Mouse (Mus musculus): ENCODE measurements around the gene Ahsg. TPM values are rescaled to one million over a fixed set of nuclear protein-coding genes. Genes with fewer than 3 reads are reported as not detected.
"Not testable (repeated sequence)": the region's sequence is repeated elsewhere in the genome, so short reads cannot be mapped to it uniquely, and the experiment has no call there.

Gene Ahsg
- total and polyA plus RNA-seq, 3 experiments: 0.13 TPM; not detected in 2

- no peak for TF ChIP-seq MEF2A (IDR thresholded peaks at IDR 0.05; ENCODE audit: extremely low read depth, insufficient replicate concordance, low read depth, low read length, poor library complexity, severe bottlenecking)
- no peak for TF ChIP-seq TCF12 (IDR thresholded peaks at IDR 0.05; ENCODE audit: low read depth, low read length)
- no peak for TF ChIP-seq GATA1 (IDR thresholded peaks at IDR 0.05; ENCODE audit: low read depth, low read length)
- TF ChIP-seq USF2 (IDR thresholded peaks at IDR 0.05; ENCODE audit: borderline replicate concordance in 1 of 2, insufficient read depth in 1 of 2, low read depth in 1 of 2, low read length in 2 of 2): no peak
- TF ChIP-seq KAT2A (conservative IDR thresholded peaks at IDR 0.05; ENCODE audit: low read depth, low read length): no peak
- no peak for TF ChIP-seq ZNF384 (IDR thresholded peaks at IDR 0.05; ENCODE audit: low read depth, low read length)
- TF ChIP-seq POLR2AphosphoS2 (IDR thresholded peaks at IDR 0.05; ENCODE audit: low read length): no peak
- no peak for TF ChIP-seq POLR2A (IDR thresholded peaks at IDR 0.05; ENCODE audit: control insufficient read depth in 1 of 2, insufficient read depth in 1 of 2, low read depth in 1 of 2, low read length in 2 of 2, poor library complexity in 1 of 2)
- no peak for TF ChIP-seq ZKSCAN1 (IDR thresholded peaks at IDR 0.05; ENCODE audit: low read depth, low read length)
- no peak for TF ChIP-seq MYC (IDR thresholded peaks at IDR 0.05; ENCODE audit: low read depth, low read length)
- TF ChIP-seq E2F4 (IDR thresholded peaks at IDR 0.05; ENCODE audit: borderline replicate concordance, low read depth, low read length): no peak
- no peak for TF ChIP-seq ZC3H11A (IDR thresholded peaks at IDR 0.05; ENCODE audit: low read depth, low read length)
- no peak for TF ChIP-seq RCOR1 (IDR thresholded peaks at IDR 0.05; ENCODE audit: low read depth, low read length)
- TF ChIP-seq MAX (IDR thresholded peaks at IDR 0.05; ENCODE audit: low read length): no peak
- H3K9me3 ChIP-seq (replicated peaks; ENCODE audit: insufficient read depth, low read length): no peaks in the 10 kb centered on the region
- H3K4me3 ChIP-seq (ENCODE audit: control insufficient read depth in 1 of 2, insufficient read depth in 1 of 2, low read depth in 2 of 2, low read length in 2 of 2): no peak overlapping the region
- H3K4me1 ChIP-seq (ENCODE audit: control insufficient read depth in 1 of 2, insufficient read depth in 2 of 2, low read length in 2 of 2): no peaks in the 10 kb centered on the region
- H3K36me3 ChIP-seq (ENCODE audit: control insufficient read depth in 1 of 2, insufficient read depth in 2 of 2, low read length in 2 of 2): no peaks in the 10 kb centered on the region
- H3K27me3 ChIP-seq (ENCODE audit: control insufficient read depth in 1 of 2, insufficient read depth in 2 of 2, low read length in 2 of 2): no peaks in the 10 kb centered on the region; a peak in 2 of 4 replicates
- no peak overlapping the region for H3K27ac ChIP-seq (ENCODE audit: control insufficient read depth, low read depth, low read length)
- DNase-seq (ENCODE audit: low read depth, low spot score): no peak
- H3K9ac ChIP-seq (ENCODE audit: control insufficient read depth, low read depth, low read length, poor library complexity, severe bottlenecking): no peak overlapping the region
- H3K79me2 ChIP-seq (ENCODE audit: control insufficient read depth, insufficient read depth, low read length, poor library complexity): no peaks in the 10 kb centered on the region
These were observed 48.1 kb downstream of the Ahsg start for GRCm38 (mm10) chr16:22939120-22939695.

DNA sequence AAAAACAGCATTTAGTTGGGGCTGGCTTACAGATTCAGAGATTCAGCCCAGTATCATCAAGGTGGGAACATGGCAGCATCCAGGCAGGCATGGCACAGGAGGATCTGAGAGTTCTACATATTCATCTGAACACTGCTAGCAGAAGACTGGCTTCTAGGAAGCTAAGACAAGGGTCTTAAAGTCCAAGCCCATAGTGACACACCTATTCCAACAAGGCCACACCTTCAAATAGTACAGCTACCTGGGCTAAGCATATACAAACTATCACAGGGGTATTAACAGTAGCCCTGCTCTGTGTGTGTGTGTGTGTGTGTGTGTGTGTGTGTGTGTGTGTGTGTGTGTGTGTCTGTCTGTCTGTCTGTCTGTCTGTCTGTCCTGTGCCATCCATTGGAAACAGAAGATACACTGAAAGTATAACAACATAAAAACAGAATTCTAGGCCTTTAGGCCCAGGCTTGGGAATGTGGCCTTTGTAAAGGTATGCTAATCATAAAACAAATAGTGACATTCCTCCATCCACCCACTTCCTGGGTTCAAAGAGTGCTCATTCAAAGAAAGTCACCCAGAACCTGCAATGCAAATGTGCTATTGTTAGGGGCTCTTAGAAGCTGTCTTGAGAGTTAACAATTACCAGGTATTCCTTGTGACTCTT, 50.9 kb downstream of the Ahsg start:
- H3K4me3 ChIP-seq (ENCODE audit: control insufficient read depth in 1 of 2, insufficient read depth in 1 of 2, low read depth in 2 of 2, low read length in 2 of 2); H3K27ac ChIP-seq (ENCODE audit: control insufficient read depth, low read depth, low read length); DNase-seq (ENCODE audit: low read depth, low spot score); H3K9me3 ChIP-seq (replicated peaks; ENCODE audit: insufficient read depth, low read length); H3K9ac ChIP-seq (ENCODE audit: control insufficient read depth, low read depth, low read length, poor library complexity, severe bottlenecking); H3K27me3 ChIP-seq (ENCODE audit: control insufficient read depth in 1 of 2, insufficient read depth in 2 of 2, low read length in 2 of 2); H3K36me3 ChIP-seq (ENCODE audit: control insufficient read depth in 1 of 2, insufficient read depth in 2 of 2, low read length in 2 of 2); H3K79me2 ChIP-seq (ENCODE audit: control insufficient read depth, insufficient read depth, low read length, poor library complexity); H3K4me1 ChIP-seq (ENCODE audit: control insufficient read depth in 1 of 2, insufficient read depth in 2 of 2, low read length in 2 of 2): not testable (repeated sequence)

All from MEL (cell line).